Mouse (Mus musculus): ENCODE results near the gene Gm21974. TPM values are rescaled to one million over a fixed set of nuclear protein-coding genes. Genes with fewer than 3 reads are reported as not detected.

Gm21974 gene
- polyA plus RNA-seq, 1 experiment, result not detected

- Histone ChIP-seq H3K79me2 (ENCODE audit: control insufficient read depth, insufficient read depth) (no peaks in the 10 kb centered on the region), H3K27me3 (ENCODE audit: control insufficient read depth, insufficient read depth, insufficient read length) (no peaks in the 10 kb centered on the region), H3K4me3 (peak overlapping the region; percentile 27), H3K4me2 (ENCODE audit: low read depth) (peak overlapping the region; percentile 93), H3ac (ENCODE audit: control insufficient read depth, insufficient read length) (peak overlapping the region; percentile 53), H3K36me3 (ENCODE audit: control insufficient read depth, insufficient read depth) (no peaks in the 10 kb centered on the region)
- TF ChIP-seq USF1 (IDR thresholded peaks at IDR 0.05; ENCODE audit: low read depth) (no peak), CEBPB (IDR thresholded peaks at IDR 0.05; ENCODE audit: insufficient read depth, poor library complexity, severe bottlenecking) (no peak), MAX (IDR thresholded peaks at IDR 0.05; ENCODE audit: low read depth) (no peak)
Observed at GRCm38 (mm10) chr7:127935748-127936159, 40.5 kb upstream of the Gm21974 start.

GRCm38 (mm10) chr7:127935028-127935722 lies 39.9 kb upstream of the Gm21974 start:
- no peaks in the 10 kb centered on the region for H3K27me3 ChIP-seq (ENCODE audit: control insufficient read depth, insufficient read depth, insufficient read length)
- TF ChIP-seq POLR2A (IDR thresholded peaks at IDR 0.05; ENCODE audit: insufficient read length, low read depth) (peak; percentile 62), TCF12 (IDR thresholded peaks at IDR 0.05; ENCODE audit: insufficient read depth, poor library complexity, severe bottlenecking) (no peak), E2F4 (IDR thresholded peaks at IDR 0.05; ENCODE audit: insufficient read depth) (no peak), SRF (IDR thresholded peaks at IDR 0.05; ENCODE audit: control insufficient read depth, insufficient read length, low read depth) (no peak), CEBPB (IDR thresholded peaks at IDR 0.05; ENCODE audit: insufficient read depth, poor library complexity, severe bottlenecking) (no peak), MYOG (IDR thresholded peaks at IDR 0.05; ENCODE audit: control insufficient read depth in 1 of 3, insufficient read depth in 1 of 3, insufficient read length in 2 of 3, low read depth in 2 of 3) (peak; percentile 63 to 93 (median 92)), TCF3 (IDR thresholded peaks at IDR 0.05; ENCODE audit: insufficient read length, low read depth) (peak; percentile 64), MYOD1 (IDR thresholded peaks at IDR 0.05; ENCODE audit: control insufficient read depth in 1 of 3, insufficient read length in 2 of 3, low read depth in 2 of 3) (peak in 2 of 3 experiments; percentile 92 to 93)
- H3K79me2 ChIP-seq (ENCODE audit: control insufficient read depth, insufficient read depth), result no peaks in the 10 kb centered on the region
- peak overlapping the region; percentile 93 for H3K4me2 ChIP-seq (ENCODE audit: low read depth)
- H3K36me3 ChIP-seq (ENCODE audit: control insufficient read depth, insufficient read depth), result no peaks in the 10 kb centered on the region
- peak overlapping the region; percentile 53 for H3ac ChIP-seq (ENCODE audit: control insufficient read depth, insufficient read length)
- H3K4me3 ChIP-seq, result peak overlapping the region; percentile 27

DNA sequence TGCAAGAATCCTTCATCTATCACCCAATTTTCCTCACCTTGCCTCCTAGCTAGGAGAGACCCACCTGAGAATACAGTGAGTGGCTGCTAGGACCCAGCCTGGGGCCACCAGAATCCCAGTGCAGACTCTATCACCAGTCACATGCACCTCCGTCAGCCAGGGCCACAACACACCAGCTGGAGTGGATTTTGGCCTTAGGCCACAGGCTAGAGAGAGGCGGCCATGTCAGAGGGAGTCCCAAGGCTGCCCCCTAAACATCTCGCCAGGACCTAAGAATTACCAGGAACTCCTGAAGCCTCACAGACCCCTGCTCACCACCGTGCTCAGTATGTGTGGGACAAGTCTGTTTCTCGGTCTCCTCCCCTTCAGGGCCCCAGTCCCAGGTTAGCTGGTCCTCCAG lies 38.8 kb upstream of the Gm21974 start:
- H3K4me2 ChIP-seq (ENCODE audit: low read depth), result no peak overlapping the region
- H3K79me2 ChIP-seq (ENCODE audit: control insufficient read depth, insufficient read depth), result no peaks in the 10 kb centered on the region
- H3K27me3 ChIP-seq (ENCODE audit: control insufficient read depth, insufficient read depth, insufficient read length), result no peaks in the 10 kb centered on the region
- H3K36me3 ChIP-seq (ENCODE audit: control insufficient read depth, insufficient read depth), result no peaks in the 10 kb centered on the region
- H3K4me3 ChIP-seq, result peak overlapping the region; percentile 27
- H3ac ChIP-seq (ENCODE audit: control insufficient read depth, insufficient read length), result no peak overlapping the region
- no peak for TF ChIP-seq MAX (IDR thresholded peaks at IDR 0.05; ENCODE audit: low read depth)

DNA sequence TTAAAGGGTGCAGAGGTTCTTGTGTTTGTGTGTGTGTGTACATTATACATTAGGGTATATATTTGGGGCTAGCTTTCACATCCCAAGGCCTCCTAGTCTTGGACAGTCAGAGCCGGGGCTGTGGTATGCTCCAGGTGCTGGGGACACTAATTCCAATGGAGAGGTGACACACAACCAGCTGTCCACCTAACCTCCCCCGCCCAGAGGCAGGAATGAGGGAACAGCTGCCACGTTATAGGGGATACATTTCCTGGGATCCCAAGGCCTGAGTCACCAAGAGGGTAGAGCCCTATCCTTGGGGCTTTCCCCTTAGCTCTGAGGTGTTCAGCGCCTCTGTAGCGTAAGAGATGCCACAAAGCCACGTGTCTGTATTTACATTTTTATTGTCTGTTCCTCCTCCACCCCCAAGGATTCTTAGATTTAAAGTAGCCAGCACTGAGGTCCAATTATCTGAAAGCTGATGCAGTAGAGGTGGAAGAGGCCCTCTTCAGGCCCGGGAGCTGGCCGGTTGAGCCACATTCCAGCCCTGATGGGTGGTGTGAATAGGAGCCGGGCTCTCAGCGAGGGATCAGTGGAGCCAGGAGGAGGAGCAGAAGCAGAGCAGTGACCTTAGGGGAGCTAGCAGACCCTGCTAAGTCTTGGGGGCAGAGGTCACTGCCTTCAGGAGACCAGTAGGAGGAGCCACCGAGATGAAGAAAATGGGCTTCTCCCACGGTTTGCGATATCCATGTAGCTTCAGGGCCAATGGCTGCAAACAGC lies 37.2 kb upstream of the Gm21974 start:
- TF ChIP-seq E2F4 (IDR thresholded peaks at IDR 0.05; ENCODE audit: insufficient read depth) (no peak), REST (IDR thresholded peaks at IDR 0.05; ENCODE audit: insufficient read depth, insufficient read length) (no peak), MYOG (IDR thresholded peaks at IDR 0.05; ENCODE audit: control insufficient read depth in 1 of 3, insufficient read depth in 1 of 3, insufficient read length in 2 of 3, low read depth in 2 of 3) (peak; percentile 75 to 98 (median 86)), USF1 (IDR thresholded peaks at IDR 0.05; ENCODE audit: low read depth) (peak; percentile 27), MAX (IDR thresholded peaks at IDR 0.05; ENCODE audit: low read depth) (peak; percentile 53), SRF (IDR thresholded peaks at IDR 0.05; ENCODE audit: control insufficient read depth, insufficient read length, low read depth) (no peak), POLR2AphosphoS2 (IDR thresholded peaks at IDR 0.05; ENCODE audit: insufficient read length, low read depth) (no peak), MYOD1 (IDR thresholded peaks at IDR 0.05; ENCODE audit: control insufficient read depth in 1 of 3, insufficient read length in 2 of 3, low read depth in 2 of 3) (peak; percentile 41 to 98 (median 91)), CEBPB (IDR thresholded peaks at IDR 0.05; ENCODE audit: insufficient read depth, poor library complexity, severe bottlenecking) (no peak), TCF12 (IDR thresholded peaks at IDR 0.05; ENCODE audit: insufficient read depth, poor library complexity, severe bottlenecking) (peak; percentile 81), TCF3 (IDR thresholded peaks at IDR 0.05; ENCODE audit: insufficient read length, low read depth) (peak; percentile 68), POLR2A (IDR thresholded peaks at IDR 0.05; ENCODE audit: insufficient read length, low read depth) (no peak)
- no peak overlapping the region for H3ac ChIP-seq (ENCODE audit: control insufficient read depth, insufficient read length)
- no peaks in the 10 kb centered on the region for H3K27me3 ChIP-seq (ENCODE audit: control insufficient read depth, insufficient read depth, insufficient read length)

DNA sequence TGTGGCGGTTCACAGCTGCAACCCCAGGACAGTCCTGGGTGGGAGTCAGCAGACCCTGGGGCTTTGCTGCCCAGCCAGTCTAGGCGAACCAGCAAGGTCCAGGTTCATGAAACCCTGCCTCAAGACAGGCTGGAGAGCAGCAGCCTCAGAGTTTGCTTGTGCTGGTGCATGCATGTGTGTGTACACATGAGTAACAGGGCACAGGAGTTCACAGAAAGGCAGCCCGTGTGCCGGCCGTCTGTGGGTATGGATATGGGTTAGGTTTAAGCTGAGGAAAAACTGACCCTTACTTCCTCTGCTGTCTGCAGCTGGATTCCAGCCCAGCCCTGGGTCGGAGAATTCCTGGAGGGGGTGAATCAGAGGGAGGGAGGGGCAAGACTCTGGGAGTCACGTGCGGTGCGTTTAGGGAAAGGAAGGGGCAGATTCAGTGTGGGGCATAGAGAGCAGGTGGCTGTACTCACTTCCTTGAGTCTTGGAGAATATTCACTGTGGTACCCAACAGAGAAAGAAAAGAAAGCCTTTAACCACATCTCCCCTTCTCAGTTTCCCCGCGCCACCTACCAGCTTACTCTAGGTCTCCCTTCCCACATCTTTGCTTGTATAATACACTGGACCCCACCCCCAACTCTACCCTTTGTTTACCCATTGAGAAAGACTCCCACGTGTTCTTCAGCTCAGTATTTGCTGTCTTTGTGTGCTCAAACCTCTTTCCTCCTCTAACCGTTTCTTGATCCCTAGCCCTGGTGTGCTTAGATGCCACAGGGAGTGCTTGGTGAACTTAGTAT lies 36.3 kb upstream of the Gm21974 start:
- no peak for TF ChIP-seq E2F4 (IDR thresholded peaks at IDR 0.05; ENCODE audit: insufficient read depth)
- TF ChIP-seq MAX (IDR thresholded peaks at IDR 0.05; ENCODE audit: low read depth), result no peak
- TF ChIP-seq REST (IDR thresholded peaks at IDR 0.05; ENCODE audit: insufficient read depth, insufficient read length), result no peak
- no peak for TF ChIP-seq CEBPB (IDR thresholded peaks at IDR 0.05; ENCODE audit: insufficient read depth, poor library complexity, severe bottlenecking)
- TF ChIP-seq MYOD1 (IDR thresholded peaks at IDR 0.05; ENCODE audit: control insufficient read depth in 1 of 3, insufficient read length in 2 of 3, low read depth in 2 of 3), result peak in 2 of 3 experiments; percentile 4 to 11
- TF ChIP-seq TCF3 (IDR thresholded peaks at IDR 0.05; ENCODE audit: insufficient read length, low read depth), result no peak
- no peak for TF ChIP-seq MYOG (IDR thresholded peaks at IDR 0.05; ENCODE audit: control insufficient read depth in 1 of 3, insufficient read depth in 1 of 3, insufficient read length in 2 of 3, low read depth in 2 of 3)
- TF ChIP-seq TCF12 (IDR thresholded peaks at IDR 0.05; ENCODE audit: insufficient read depth, poor library complexity, severe bottlenecking), result no peak
- no peak for TF ChIP-seq POLR2AphosphoS2 (IDR thresholded peaks at IDR 0.05; ENCODE audit: insufficient read length, low read depth)
- no peak for TF ChIP-seq POLR2A (IDR thresholded peaks at IDR 0.05; ENCODE audit: insufficient read length, low read depth)
- TF ChIP-seq USF1 (IDR thresholded peaks at IDR 0.05; ENCODE audit: low read depth), result peak; percentile 91
- no peak for TF ChIP-seq SRF (IDR thresholded peaks at IDR 0.05; ENCODE audit: control insufficient read depth, insufficient read length, low read depth)
- peak overlapping the region; percentile 55 for H3K4me2 ChIP-seq (ENCODE audit: low read depth)
- no peaks in the 10 kb centered on the region for H3K27me3 ChIP-seq (ENCODE audit: control insufficient read depth, insufficient read depth, insufficient read length)

More for the DNA sequence above, 37.2 kb upstream of the Gm21974 start:
- H3K36me3 ChIP-seq (ENCODE audit: control insufficient read depth, insufficient read depth), result no peaks in the 10 kb centered on the region
- peak overlapping the region; percentile 55 for H3K4me2 ChIP-seq (ENCODE audit: low read depth)
- H3K4me3 ChIP-seq, result no peak overlapping the region
- H3K79me2 ChIP-seq (ENCODE audit: control insufficient read depth, insufficient read depth), result no peaks in the 10 kb centered on the region

More for the DNA sequence above, 36.3 kb upstream of the Gm21974 start:
- Histone ChIP-seq H3K4me3 (no peak overlapping the region), H3K79me2 (ENCODE audit: control insufficient read depth, insufficient read depth) (no peaks in the 10 kb centered on the region), H3K36me3 (ENCODE audit: control insufficient read depth, insufficient read depth) (no peaks in the 10 kb centered on the region), H3ac (ENCODE audit: control insufficient read depth, insufficient read length) (no peak overlapping the region)
